Mouse (Mus musculus) urinary bladder, postnatal 4 days (tissue): Measurements from ENCODE around the gene Slc13a5.

Experiments
- DNase-seq, 2 experiments: peaks; one replicate each; pipeline ENCODE4 v3.0.0; 2021 to 2022; ENCODE audit warnings: low spot score in 2 of 2

The Slc13a5 gene

DNA sequence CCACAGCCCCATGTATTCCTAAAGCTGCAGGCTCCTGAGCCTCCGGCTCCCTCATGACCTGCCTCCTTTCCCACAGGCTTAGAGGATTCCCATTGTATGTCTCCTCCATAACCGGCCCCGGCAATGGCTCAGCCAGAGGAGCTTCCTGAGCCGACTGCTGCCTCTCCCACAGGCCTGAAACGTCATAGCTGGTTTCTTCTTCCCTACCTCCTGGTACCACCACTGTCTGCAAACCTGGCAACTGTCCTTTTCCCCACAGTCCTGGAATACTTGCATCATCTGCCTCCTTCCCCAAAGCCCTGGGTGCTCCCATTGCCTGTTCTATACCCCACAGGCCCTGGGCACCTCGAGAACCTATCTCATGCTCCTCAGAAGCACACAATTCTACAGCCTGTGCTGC, 61.8 kb downstream of the Slc13a5 start:
- DNase-seq: no peak

DNA sequence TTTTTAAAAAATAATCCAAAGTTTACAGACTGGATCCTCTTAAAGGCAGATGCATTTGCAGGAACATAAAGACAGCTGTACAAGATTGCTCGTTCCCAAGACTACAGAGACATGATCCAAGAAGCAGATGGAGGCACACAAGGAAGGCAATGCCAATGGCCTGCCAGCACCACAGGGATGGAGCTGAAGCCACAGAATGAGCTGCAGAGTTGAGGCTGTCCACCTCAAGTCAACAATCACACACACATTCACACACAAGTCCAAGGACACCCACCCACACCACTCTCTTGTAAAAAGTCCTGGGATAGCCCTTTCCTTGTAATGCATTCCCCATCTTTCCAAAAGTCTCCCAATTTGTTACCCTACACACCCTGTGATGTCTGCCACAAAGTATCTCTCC, 63.6 kb downstream of the Slc13a5 start:
- DNase-seq: no peak

DNA sequence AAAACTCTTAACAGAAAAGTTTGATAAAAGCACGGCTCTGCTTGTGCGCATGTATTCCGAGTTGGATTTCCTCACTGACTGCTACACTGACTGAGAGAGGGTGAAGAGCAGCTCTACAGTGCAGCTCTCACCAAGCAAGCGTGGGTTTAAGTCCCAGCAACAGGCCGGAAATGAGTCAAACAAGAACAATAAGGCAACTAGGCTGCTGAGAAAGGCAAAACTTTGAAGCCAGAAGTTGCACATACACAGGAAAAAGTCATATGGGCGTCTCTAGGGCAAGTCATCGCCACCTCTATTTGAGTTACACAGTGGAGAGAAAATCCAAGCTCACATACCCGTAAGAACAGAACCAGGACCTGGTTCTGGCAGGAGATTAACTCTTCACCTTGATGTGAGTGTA, 70.5 kb downstream of the Slc13a5 start:
- no peak for DNase-seq

DNA sequence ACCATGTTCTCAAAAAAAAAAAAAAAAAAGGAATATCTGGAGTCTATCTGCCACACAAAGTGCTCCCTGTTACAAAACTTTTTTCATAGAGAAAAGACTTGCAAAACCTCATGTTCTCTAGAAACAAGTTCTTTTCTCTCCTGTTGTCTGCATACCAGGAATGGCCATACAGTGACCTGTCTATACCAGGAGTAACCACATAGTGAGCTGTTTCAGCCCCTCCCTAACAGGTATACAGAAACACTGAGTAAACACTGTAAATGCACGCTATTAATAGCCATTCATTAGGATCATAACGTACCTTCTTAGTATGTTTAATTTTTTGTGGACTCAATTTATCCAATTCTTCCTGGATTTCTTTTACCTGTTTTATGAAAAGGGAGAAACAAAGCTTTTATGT, 72.8 kb downstream of the Slc13a5 start:
- no peak for DNase-seq
